Mouse (Mus musculus) neural tube, embryonic 11.5 days (tissue): ENCODE measurements around the gene Ugt1a8. TPM values are rescaled to one million over a fixed set of nuclear protein-coding genes. Genes with fewer than 3 reads are reported as not detected.
"Not testable (repeated sequence)": the region's sequence is repeated elsewhere in the genome, so short reads cannot be mapped to it uniquely, and the experiment has no call there.

Experiments
- ATAC-seq: fragments of 200-750 bp; cut with Nextera tagmentation; 2 replicates; pipeline ENCODE4 v1.8.0; 2017; ENCODE audit warnings: moderate number of reproducible peaks, mild to moderate bottlenecking, moderate TSS enrichment, moderate library complexity; ENCODE audit not compliant: insufficient read depth, low FRiP score, low TSS enrichment
- DNase-seq: peaks from one replicate; pipeline ENCODE4 v3.0.0-alpha.2; 2015; ENCODE audit warnings: low spot score
- H3K27ac ChIP-seq: fragments of 300-500 bp; sonication (generic); 2 replicates; pipeline ENCODE4 v1.5.1; 2014; ENCODE audit warnings: low read depth, mild to moderate bottlenecking, low read length
- H3K27me3 ChIP-seq: fragments of 300-500 bp; sonication (generic); 2 replicates; pipeline ENCODE4 v1.6.1; 2014; ENCODE audit warnings: mild to moderate bottlenecking, low read length, mixed read lengths; ENCODE audit not compliant: control insufficient read depth, insufficient read depth
- H3K36me3 ChIP-seq: fragments of 300-500 bp; sonication (generic); 2 replicates; pipeline ENCODE4 v1.6.1; 2014; ENCODE audit warnings: mild to moderate bottlenecking, low read length, moderate library complexity, mixed read lengths; ENCODE audit not compliant: control insufficient read depth, insufficient read depth
- H3K4me1 ChIP-seq: fragments of 300-500 bp; sonication (generic); 2 replicates; pipeline ENCODE4 v1.6.1; 2014; ENCODE audit warnings: low read length, mixed read lengths; ENCODE audit not compliant: control insufficient read depth, insufficient read depth
- H3K4me2 ChIP-seq: fragments of 300-500 bp; sonication (generic); 2 replicates; pipeline ENCODE4 v1.6.1; 2014; ENCODE audit warnings: low read depth, mild to moderate bottlenecking, moderate library complexity
- H3K4me3 ChIP-seq: fragments of 300-500 bp; sonication (generic); 2 replicates; pipeline ENCODE4 v1.5.1; 2014; ENCODE audit warnings: low read depth, low read length
- H3K9ac ChIP-seq: fragments of 300-500 bp; sonication (generic); 2 replicates; pipeline ENCODE4 v1.6.1; 2014; ENCODE audit warnings: mild to moderate bottlenecking, low read length
- H3K9me3 ChIP-seq: fragments of 300-500 bp; sonication (generic); 2 replicates; pipeline ENCODE4 v1.6.1; 2016; ENCODE audit warnings: low read length; ENCODE audit not compliant: control insufficient read depth
- WGBS: fragments of 180-500 bp; shearing (Covaris S2); extraction: QIAGEN DNeasy Blood & Tissue Kit; methylation state at CpG from one replicate; pipeline ENCODE4 v1.1.7; 2014; 5-methylcytosine and 5-hydroxymethylcytosine counted together
- polyA plus RNA-seq: library from polyadenylated mRNA; unstranded; fragments of >200 nt; fragmentation: Nextera tagmentation; extraction: Ambion mirVana; gene quantifications from 2 replicates; pipeline ENCODE4 v1.2.1, GENCODE M21; 2014

Ugt1a8 gene
- polyA plus RNA-seq, 1 experiment from 2014 or later: not detected

GRCm38 (mm10) chr1:88125827-88126360 lies 38.3 kb downstream of the Ugt1a8 start:
- H3K27ac ChIP-seq, H3K9me3 ChIP-seq, H3K36me3 ChIP-seq, H3K9ac ChIP-seq, H3K4me1 ChIP-seq, H3K4me2 ChIP-seq, H3K27me3 ChIP-seq, H3K4me3 ChIP-seq, DNase-seq, ATAC-seq: not testable (repeated sequence)
- 83% methylated on average over 3 of the region's 4 CpGs for WGBS

DNA sequence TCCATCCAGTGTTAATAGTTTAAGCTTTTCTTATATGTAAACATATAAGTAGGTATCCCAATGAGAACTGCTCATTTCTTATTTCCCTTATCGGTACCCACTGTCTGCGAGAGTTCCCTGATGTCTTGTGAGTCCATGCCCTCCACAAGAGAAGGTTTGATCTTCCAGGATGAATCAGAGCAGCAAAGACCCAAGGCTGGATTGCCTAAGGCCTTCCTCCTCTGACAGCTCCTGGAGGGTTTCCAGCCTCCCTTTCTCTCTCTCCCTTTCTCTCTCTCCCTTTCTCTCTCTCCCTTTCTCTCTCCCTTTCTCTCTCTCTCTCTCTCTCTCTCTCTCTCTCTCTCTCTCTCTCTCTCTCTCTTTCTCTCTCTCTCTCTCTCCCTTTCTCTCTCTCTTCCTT lies 41.5 kb downstream of the Ugt1a8 start:
- ATAC-seq, H3K36me3 ChIP-seq: not testable (repeated sequence)
- 97% methylated on average over 2 of the region's 2 CpGs for WGBS

GRCm38 (mm10) chr1:88130223-88130622 lies 42.6 kb downstream of the Ugt1a8 start:
- not testable (repeated sequence) for H3K9ac ChIP-seq, H3K36me3 ChIP-seq, H3K27ac ChIP-seq, H3K27me3 ChIP-seq, ATAC-seq, H3K4me2 ChIP-seq, DNase-seq, H3K4me3 ChIP-seq, H3K4me1 ChIP-seq, H3K9me3 ChIP-seq
- WGBS: 88% methylated on average over 1 of the region's 1 CpGs

More for the DNA sequence above, 41.5 kb downstream of the Ugt1a8 start:
- not testable (repeated sequence) for H3K9ac ChIP-seq, H3K27ac ChIP-seq, H3K4me1 ChIP-seq, H3K4me3 ChIP-seq, H3K27me3 ChIP-seq, H3K4me2 ChIP-seq, H3K9me3 ChIP-seq, DNase-seq

GRCm38 (mm10) chr1:88133908-88134456 lies 46.4 kb downstream of the Ugt1a8 start:
- H3K9ac ChIP-seq: no peak overlapping the region

GRCm38 (mm10) chr1:88134457-88135011 lies 46.9 kb downstream of the Ugt1a8 start, which contains the start of gene Ugt1a6a:
Ugt1a6a (plus strand) TSS chr1:88134809.
- not testable (repeated sequence) for H3K27me3 ChIP-seq, H3K36me3 ChIP-seq, H3K9ac ChIP-seq, H3K4me3 ChIP-seq, H3K4me1 ChIP-seq, ATAC-seq, H3K9me3 ChIP-seq, DNase-seq, H3K27ac ChIP-seq, H3K4me2 ChIP-seq
- 63% methylated on average over 5 of the region's 5 CpGs for WGBS

More at GRCm38 (mm10) chr1:88133908-88134456, 46.4 kb downstream of the Ugt1a8 start:
- no peaks in the 10 kb centered on the region for H3K36me3 ChIP-seq
- DNase-seq (no peak), ATAC-seq (no peak)
- no peak overlapping the region for H3K4me3 ChIP-seq
- H3K9me3 ChIP-seq: no peaks in the 10 kb centered on the region
- WGBS: 62% methylated on average over 3 of the region's 3 CpGs
- H3K4me2 ChIP-seq: no peak overlapping the region
- H3K27me3 ChIP-seq: no peaks in the 10 kb centered on the region
- 0 out of 2 replicates have a peak, but pooled peaks cover 4% of the 10 kb centered on the region for H3K4me1 ChIP-seq
- no peak overlapping the region for H3K27ac ChIP-seq

- H3K9me3 ChIP-seq, H3K36me3 ChIP-seq, H3K27me3 ChIP-seq, H3K4me3 ChIP-seq, ATAC-seq, H3K27ac ChIP-seq, DNase-seq, H3K4me1 ChIP-seq, H3K4me2 ChIP-seq, H3K9ac ChIP-seq: not testable (repeated sequence)
- WGBS: 91% methylated on average over 5 of the region's 6 CpGs
These were observed 47.8 kb downstream of the Ugt1a8 start for GRCm38 (mm10) chr1:88135229-88135904.

DNA sequence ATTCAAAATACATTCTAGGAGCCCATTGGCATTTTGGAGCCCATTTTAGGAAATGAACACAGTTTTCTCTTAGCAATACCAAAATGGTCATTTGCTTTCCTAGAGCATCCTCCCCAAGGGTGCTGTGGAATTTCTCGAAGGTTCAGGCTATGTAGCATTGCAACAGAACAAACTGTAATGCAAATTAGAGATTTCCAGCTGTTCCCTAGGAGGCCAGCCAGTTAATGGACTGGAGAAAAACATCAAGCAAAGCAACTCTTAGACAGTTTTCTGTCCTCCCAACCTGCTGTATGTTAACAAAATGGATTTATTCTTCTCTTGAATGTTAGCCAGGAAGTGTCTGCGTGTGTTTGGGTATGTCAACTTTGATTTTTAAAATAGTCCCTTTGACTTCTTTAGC lies 49.0 kb downstream of the Ugt1a8 start:
- Histone ChIP-seq H3K4me3 (no peak overlapping the region), H3K27ac (no peak overlapping the region), H3K4me1 (0 out of 2 replicates have a peak, but pooled peaks cover 4% of the 10 kb centered on the region), H3K36me3 (no peaks in the 10 kb centered on the region), H3K9me3 (no peaks in the 10 kb centered on the region), H3K27me3 (no peaks in the 10 kb centered on the region), H3K4me2 (no peak overlapping the region), H3K9ac (no peak overlapping the region)
- ATAC-seq (no peak), DNase-seq (no peak)
- WGBS: 72% methylated on average over 2 of the region's 2 CpGs

- ATAC-seq (no peak), DNase-seq (no peak)
- Histone ChIP-seq H3K36me3 (no peaks in the 10 kb centered on the region), H3K4me3 (no peak overlapping the region), H3K27ac (no peak overlapping the region), H3K4me2 (no peak overlapping the region), H3K9ac (no peak overlapping the region), H3K4me1 (0 out of 2 replicates have a peak, but pooled peaks cover 4% of the 10 kb centered on the region), H3K9me3 (no peaks in the 10 kb centered on the region), H3K27me3 (no peaks in the 10 kb centered on the region)
- 91% methylated on average over 3 of the region's 3 CpGs for WGBS
These were observed 49.7 kb downstream of the Ugt1a8 start for GRCm38 (mm10) chr1:88137264-88137663.
